Mouse (Mus musculus) right cerebral cortex, postnatal 25 days (tissue): ENCODE results near the gene Defb38.

ENCODE experiments used
- DNase-seq: peaks from one replicate; pipeline ENCODE4 v3.0.0; 2022

Defb38 gene

DNA sequence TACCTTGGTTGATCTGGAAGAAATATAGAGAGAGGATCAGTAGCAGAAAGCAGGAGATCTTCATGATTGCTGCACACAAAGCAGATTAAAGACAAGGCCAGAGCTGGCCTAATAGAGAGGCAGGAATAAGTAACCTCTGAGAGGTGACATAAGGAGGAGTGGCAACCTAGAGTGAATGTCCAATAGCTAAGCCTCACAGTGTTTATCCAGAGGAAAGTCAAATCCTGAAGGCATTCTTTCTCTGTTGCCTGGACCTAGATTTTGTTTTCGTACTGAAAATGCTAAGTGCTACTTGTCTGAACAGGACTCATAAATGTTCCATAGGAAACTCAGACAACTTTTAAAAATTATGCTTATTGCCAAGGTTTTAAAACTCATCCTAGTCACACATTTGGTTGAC, at the start of gene Defb38:
Gene Defb38 (minus strand): TSS at position 101 of the 400 bp plus-strand sequence.
- no peak for DNase-seq

GRCm38 (mm10) chr8:19066013-19066412, 39.6 kb upstream of the Defb38 start:
- DNase-seq, result no peak

DNA sequence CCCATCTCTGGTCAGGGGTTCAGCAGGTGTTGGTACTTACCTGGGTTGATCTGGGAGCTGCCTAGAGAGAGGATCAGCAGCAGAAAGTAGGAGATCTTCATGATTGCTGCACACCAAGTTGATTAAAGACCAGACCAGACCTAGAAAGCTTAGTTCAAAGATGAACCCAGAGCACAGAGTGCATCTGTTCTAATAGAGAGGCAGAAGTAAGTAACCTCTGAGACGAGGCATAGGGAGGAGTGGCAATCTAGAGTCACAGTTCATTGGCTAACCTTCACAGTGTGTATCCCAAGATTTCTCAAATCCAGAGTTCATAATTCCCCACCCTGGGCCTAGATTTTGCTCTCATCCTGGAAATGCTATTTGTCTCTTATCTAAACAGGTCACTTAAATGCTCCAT, 38.3 kb upstream of the Defb38 start, which contains the start of gene Defb39:
Gene Defb39 (minus strand): TSS at position 101 of the 400 bp plus-strand sequence.
- no peak for DNase-seq

- no peak for DNase-seq
Measured at GRCm38 (mm10) chr8:19062891-19063290, 36.5 kb upstream of the Defb38 start.

DNA sequence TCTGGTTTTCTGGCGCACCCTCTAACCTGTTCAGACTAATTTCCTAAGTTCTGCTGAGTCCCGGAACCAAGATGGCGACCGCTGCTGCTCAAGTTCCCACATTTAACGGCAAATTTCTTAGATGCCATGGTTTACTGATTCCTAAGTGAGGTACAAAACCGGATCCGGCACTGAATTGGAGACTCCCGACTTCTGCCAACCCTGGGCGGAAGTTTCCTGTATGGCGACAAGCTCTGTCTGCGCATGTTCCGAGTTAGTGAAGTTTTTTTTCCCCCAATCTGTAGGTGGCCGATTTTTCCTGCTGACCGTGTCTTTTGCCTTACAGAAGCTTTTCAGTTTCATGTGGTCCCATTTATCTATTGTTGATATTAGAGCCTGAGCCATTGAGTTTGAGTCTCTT, 18.9 kb upstream of the Defb38 start:
- DNase-seq, result no peak
